ENCODE assay signal across 15 mouse cellular contexts in genomic region chr6:141226851-141227657, GRCm38 (mm10). TPM values are rescaled to one million over a fixed set of nuclear protein-coding genes. Genes with fewer than 3 reads are reported as not detected.
A peak's percentile ranks its signal among the peaks of the same experiment; 100 is the strongest.
DNase-seq lines count a peak whose midpoint lies in the region; ATAC-seq lines count a peak whose summit lies in the region.
"Had no signal": no experiment of that assay in that cellular context is flagged by ENCODE, and none has a peak within 500 bp of the region (broad histone marks: within the 10 kb centered on the region; RNA-seq: fewer than 3 reads in every experiment).

No protein-coding gene starts in this region.

- H3K4me1 ChIP-seq in limb, embryonic 13.5 days, result no peaks in the 10 kb centered on the region
- no peaks in the 10 kb centered on the region for H3K4me1 ChIP-seq in limb, embryonic 10.5 days
- H3K4me1 ChIP-seq in brown adipose tissue, adult 24 weeks (ENCODE audit: control insufficient read depth, insufficient read depth, insufficient read length, low read length), result no peaks in the 10 kb centered on the region
- H3K4me1 ChIP-seq: forebrain, embryonic 10.5 days; liver, embryonic 12.5 days; midbrain, embryonic 15.5 days; neural tube, embryonic 13.5 days had no signal

- WGBS in limb, embryonic 13.5 days, result 61% methylated on average over 15 of the region's 15 CpGs
- WGBS in limb, embryonic 10.5 days, result 87% methylated on average over 15 of the region's 15 CpGs

- no peaks in the 10 kb centered on the region for H3K9me3 ChIP-seq in limb, embryonic 13.5 days
- H3K9me3 ChIP-seq in limb, embryonic 10.5 days (replicated peaks), result no peaks in the 10 kb centered on the region
- H3K9me3 ChIP-seq: forebrain, embryonic 10.5 days; liver, embryonic 12.5 days; midbrain, embryonic 15.5 days; neural tube, embryonic 13.5 days had no signal

- H3K27me3 ChIP-seq in limb, embryonic 13.5 days, result no peaks in the 10 kb centered on the region
- H3K27me3 ChIP-seq in limb, embryonic 10.5 days (ENCODE audit: low read depth, poor library complexity, severe bottlenecking), result no peaks in the 10 kb centered on the region
- H3K27me3 ChIP-seq: liver, embryonic 12.5 days; midbrain, embryonic 15.5 days; neural tube, embryonic 13.5 days had no signal

- no peak overlapping the region; the same call in 1 of the 2 replicates for H3K27ac ChIP-seq in limb, embryonic 13.5 days
- H3K27ac ChIP-seq in limb, embryonic 10.5 days, result no peak overlapping the region
- H3K27ac ChIP-seq in brown adipose tissue, adult 24 weeks (replicated peaks; ENCODE audit: low read depth, low read length), result 0 out of 2 replicates have a peak overlapping the region, but pooled peaks have one; percentile 2
- H3K27ac ChIP-seq: forebrain, embryonic 10.5 days; liver, embryonic 12.5 days; midbrain, embryonic 15.5 days; neural tube, embryonic 13.5 days had no signal

- no peak overlapping the region for H3K9ac ChIP-seq in limb, embryonic 13.5 days
- H3K9ac ChIP-seq: liver, embryonic 12.5 days; midbrain, embryonic 15.5 days; neural tube, embryonic 13.5 days had no signal

- peak; percentile 17 for DNase-seq in gastrocnemius, adult 18-20 months (ENCODE audit: low spot score)
- DNase-seq in gastrocnemius, adult 8-10 months (ENCODE audit: low spot score in 2 of 2), result no peak
- DNase-seq in limb, embryonic 10.5 days (ENCODE audit: low spot score), result no peak
- peak; percentile 54 to 56 for DNase-seq in kidney, postnatal 25 days
- DNase-seq in layer of hippocampus, adult 11-12 months (ENCODE audit: low spot score), result no peak
- DNase-seq: cerebellum, adult 18-20 months; layer of hippocampus, postnatal 36 days; thymus, postnatal 25 days had no signal

- H3K4me2 ChIP-seq in limb, embryonic 13.5 days (replicated peaks), result no peak overlapping the region
- H3K4me2 ChIP-seq: liver, embryonic 12.5 days; midbrain, embryonic 15.5 days; neural tube, embryonic 13.5 days had no signal

- ATAC-seq in limb, embryonic 13.5 days (ENCODE audit: low FRiP score, low read depth), result peak; percentile 67; the same call in 1 of the 2 replicates
- ATAC-seq in megakaryocyte-erythroid progenitor cell, adult 5-6 weeks (replicated peaks; ENCODE audit: low FRiP score, low TSS enrichment, poor library complexity, severe bottlenecking), result no peak
- ATAC-seq: liver, embryonic 12.5 days; midbrain, embryonic 15.5 days had no signal

- no peak overlapping the region for H3K4me3 ChIP-seq in limb, embryonic 13.5 days
- no peak overlapping the region for H3K4me3 ChIP-seq in limb, embryonic 10.5 days
- H3K4me3 ChIP-seq in brown adipose tissue, adult 24 weeks (ENCODE audit: insufficient read depth, low read depth, low read length), result no peak overlapping the region
- H3K4me3 ChIP-seq: forebrain, embryonic 10.5 days; liver, embryonic 12.5 days; midbrain, embryonic 15.5 days; neural tube, embryonic 13.5 days had no signal

- no peaks in the 10 kb centered on the region for H3K36me3 ChIP-seq in limb, embryonic 13.5 days
- no peaks in the 10 kb centered on the region for H3K36me3 ChIP-seq in limb, embryonic 10.5 days
- H3K36me3 ChIP-seq: forebrain, embryonic 10.5 days; liver, embryonic 12.5 days; midbrain, embryonic 15.5 days; neural tube, embryonic 13.5 days had no signal

RNA-seq across cellular contexts. Expression of gene Pde3a, which starts 22.0 kb away (rescaled TPM):
- 1 to 10 TPM; 2.4 to 2.6 TPM for total RNA-seq in gastrocnemius, adult 18-20 months (2021)
- total RNA-seq in gastrocnemius, adult 8-10 months (2022), result 1 to 10 TPM; 1.1 to 2.2 (median 1.6) TPM
- 3.9 and 4.2 TPM in 2 replicates for polyA plus RNA-seq in limb, embryonic 13.5 days (2015; fragmentation: Nextera tagmentation; extraction: Ambion mirVana)
- 2.8 and 3.0 TPM in 2 replicates for polyA plus RNA-seq in limb, embryonic 10.5 days (2016; fragmentation: Nextera tagmentation; extraction: Ambion mirVana)
- 1.7 and 4.0 TPM in 2 replicates for polyA plus RNA-seq in brown adipose tissue, adult 24 weeks (2012; ENCODE audit: insufficient read depth, insufficient read length, missing spikeins)
- not detected in 2 replicates for total RNA-seq in megakaryocyte-erythroid progenitor cell, adult 5-6 weeks (2014; fragmentation: Nextera tagmentation)
- total RNA-seq in megakaryocyte-erythroid progenitor cell, adult 5-6 weeks (2017), result not detected in 2 replicates

Comparison
In these comparisons a context has a peak if more than half of its experiments do, and no peak if none do; other contexts are left out.
1. DNase-seq: peak in gastrocnemius, adult 18-20 months (single experiment) and kidney, postnatal 25 days (2 of 2); none in gastrocnemius, adult 8-10 months (0 of 2), limb, embryonic 10.5 days (single experiment) and layer of hippocampus, adult 11-12 months (single experiment).